12 mouse cellular contexts compared by ENCODE assay signal in genomic region chr3:51590207-51590892, GRCm38 (mm10). TPM values are rescaled to one million over a fixed set of nuclear protein-coding genes. Genes with fewer than 3 reads are reported as not detected.
DNase-seq lines count a peak whose midpoint lies in the region; ATAC-seq lines count a peak whose summit lies in the region.
"Had no signal": no experiment of that assay in that cellular context is flagged by ENCODE, and none has a peak within 500 bp of the region (broad histone marks: within the 10 kb centered on the region; RNA-seq: fewer than 3 reads in every experiment).

No protein-coding gene starts in this region.

- no peaks in the 10 kb centered on the region for H3K27me3 ChIP-seq in forebrain, embryonic 12.5 days
- H3K27me3 ChIP-seq: heart, embryonic 15.5 days had no signal

- WGBS in forebrain, embryonic 12.5 days: 22% methylated on average over 15 of the region's 15 CpGs

- peak; percentile 25 for DNase-seq in thymus, postnatal 14 days
- DNase-seq in thymus, postnatal 25 days: no peak
- DNase-seq in mesoderm, embryonic 11.5 days (ENCODE audit: low read depth, low spot score): peak; percentile 12
- peak; percentile 55 for DNase-seq in retina, postnatal 1 day
- no peak for DNase-seq in heart, adult 9 months (ENCODE audit: low spot score in 2 of 2)
- no peak for DNase-seq in ovary, postnatal 14 days (ENCODE audit: low spot score)
- DNase-seq in spleen, postnatal 14 days (ENCODE audit: low spot score in 2 of 2): no peak
- DNase-seq: lung, postnatal 4 days had no signal

- peak overlapping the region; percentile 61 for H3K27ac ChIP-seq in forebrain, embryonic 12.5 days
- H3K27ac ChIP-seq: heart, embryonic 15.5 days; left cerebral cortex, adult 2 months had no signal

- peak; percentile 94 for ATAC-seq in forebrain, embryonic 12.5 days (ENCODE audit: low FRiP score)
- ATAC-seq: CD4-positive, CD25-positive, alpha-beta regulatory T cell, adult 4 months had no signal

- H3K9ac ChIP-seq in forebrain, embryonic 12.5 days: 0 out of 2 replicates have a peak overlapping the region, but pooled peaks have one; percentile 5
- H3K9ac ChIP-seq: heart, embryonic 15.5 days had no signal

- H3K9me3 ChIP-seq in forebrain, embryonic 12.5 days: no peaks in the 10 kb centered on the region
- H3K9me3 ChIP-seq: heart, embryonic 15.5 days had no signal

- peak overlapping the region; percentile 18; the same call in 1 of the 2 replicates for H3K4me3 ChIP-seq in forebrain, embryonic 12.5 days (replicated peaks)
- H3K4me3 ChIP-seq: heart, embryonic 15.5 days; left cerebral cortex, adult 2 months had no signal

- H3K4me2 ChIP-seq in forebrain, embryonic 12.5 days: peak overlapping the region; percentile 46
- H3K4me2 ChIP-seq: heart, embryonic 15.5 days had no signal

- H3K4me1 ChIP-seq in forebrain, embryonic 12.5 days: peaks cover 11% of the 10 kb centered on the region

- no peaks in the 10 kb centered on the region for H3K36me3 ChIP-seq in forebrain, embryonic 12.5 days (replicated peaks)
- H3K36me3 ChIP-seq: heart, embryonic 15.5 days had no signal

RNA-seq across cellular contexts. Expression of gene Setd7, which starts 29.7 kb away (rescaled TPM):
- 4.4 and 5.5 TPM in 2 replicates for polyA plus RNA-seq in forebrain, embryonic 12.5 days (2016; fragmentation: Nextera tagmentation; extraction: Ambion mirVana)

Comparison
In these comparisons a context has a peak if more than half of its experiments do, and no peak if none do; other contexts are left out.
1. DNase-seq: peak in thymus, postnatal 14 days (single experiment), mesoderm, embryonic 11.5 days (single experiment) and retina, postnatal 1 day (single experiment); none in thymus, postnatal 25 days (single experiment), heart, adult 9 months (0 of 2), ovary, postnatal 14 days (single experiment) and spleen, postnatal 14 days (0 of 2).